Comparison of ENCODE assay signal across 24 mouse cellular contexts in the genomic region with DNA sequence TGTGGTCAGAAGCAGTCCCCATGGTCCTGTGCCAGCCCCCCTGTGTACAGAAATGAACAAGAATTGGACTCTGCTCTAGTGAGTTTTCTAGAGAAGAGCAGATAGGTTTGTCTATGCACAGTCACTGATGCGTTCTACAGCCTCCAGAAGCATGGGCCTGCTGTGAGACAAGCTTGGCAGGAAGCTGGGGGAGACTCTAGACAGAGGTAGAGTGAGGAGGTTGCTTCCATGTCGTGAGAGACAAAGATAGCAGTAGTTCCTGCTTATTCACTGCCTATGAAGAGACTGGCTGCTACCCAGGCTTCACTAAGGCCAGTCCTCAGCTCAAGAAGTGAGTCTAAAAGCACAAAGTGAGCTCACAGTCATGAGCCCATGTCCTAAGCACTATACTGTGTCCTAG. TPM values are rescaled to one million over a fixed set of nuclear protein-coding genes. Genes with fewer than 3 reads are reported as not detected.
DNase-seq lines count a peak whose midpoint lies in the region; ATAC-seq and TF ChIP-seq lines count a peak whose summit lies in the region.
"Had no signal": no experiment of that assay in that cellular context is flagged by ENCODE, and none has a peak within 500 bp of the region (broad histone marks: within the 10 kb centered on the region; RNA-seq: fewer than 3 reads in every experiment).

No protein-coding gene starts in this region.

- H3K79me2 ChIP-seq in MEL (ENCODE audit: control insufficient read depth, insufficient read depth, low read length, poor library complexity), result no peaks in the 10 kb centered on the region

- peak; percentile 66 to 69; a peak in 3 of 4 replicates for TF ChIP-seq EP300 in MEL (IDR thresholded peaks at IDR 0.05; ENCODE audit: low read depth in 1 of 2, low read length in 2 of 2)

- TF ChIP-seq CTCF in MEL (IDR thresholded peaks at IDR 0.05 in 2 of 3, conservative IDR thresholded peaks at IDR 0.05 in 1 of 3; ENCODE audit: control insufficient read depth in 1 of 3, insufficient read depth in 1 of 3, low read depth in 2 of 3, low read length in 3 of 3, poor library complexity in 1 of 3, severe bottlenecking in 1 of 3), result no peak

- H3K27me3 ChIP-seq in MEL (ENCODE audit: control insufficient read depth in 1 of 2, insufficient read depth in 2 of 2, low read length in 2 of 2), result no peaks in the 10 kb centered on the region
- no peaks in the 10 kb centered on the region for H3K27me3 ChIP-seq in neural tube, embryonic 15.5 days (replicated peaks)
- H3K27me3 ChIP-seq: embryonic facial prominence, embryonic 12.5 days; embryonic facial prominence, embryonic 15.5 days; heart, embryonic 13.5 days had no signal

- TF ChIP-seq POLR2A in MEL (IDR thresholded peaks at IDR 0.05; ENCODE audit: control insufficient read depth in 1 of 2, insufficient read depth in 1 of 2, low read depth in 1 of 2, low read length in 2 of 2, poor library complexity in 1 of 2), result 0 out of 4 replicates have a peak, but pooled peaks of 1 of the 2 experiments have one; percentile 26

- TF ChIP-seq RAD21 in MEL (IDR thresholded peaks at IDR 0.05; ENCODE audit: low read depth, low read length), result no peak

- H3K9ac ChIP-seq in MEL (ENCODE audit: control insufficient read depth, low read depth, low read length, poor library complexity, severe bottlenecking), result peak overlapping the region; percentile 50
- H3K9ac ChIP-seq in neural tube, embryonic 15.5 days (replicated peaks), result no peak overlapping the region
- H3K9ac ChIP-seq: embryonic facial prominence, embryonic 12.5 days; embryonic facial prominence, embryonic 15.5 days; forebrain, postnatal 0 days; heart, embryonic 13.5 days; hindbrain, embryonic 14.5 days had no signal

- H3K9me3 ChIP-seq in MEL (replicated peaks; ENCODE audit: insufficient read depth, low read length), result no peaks in the 10 kb centered on the region
- no peaks in the 10 kb centered on the region for H3K9me3 ChIP-seq in neural tube, embryonic 15.5 days (replicated peaks)
- H3K9me3 ChIP-seq: embryonic facial prominence, embryonic 12.5 days; embryonic facial prominence, embryonic 15.5 days; heart, embryonic 13.5 days had no signal

- H3K36me3 ChIP-seq in MEL (ENCODE audit: control insufficient read depth in 1 of 2, insufficient read depth in 2 of 2, low read length in 2 of 2), result peaks cover 0 to 60% of the 10 kb centered on the region in 2 experiments; a peak in 3 of 4 replicates
- H3K36me3 ChIP-seq in neural tube, embryonic 15.5 days, result peaks cover 88% of the 10 kb centered on the region

- H3K4me1 ChIP-seq in MEL (ENCODE audit: control insufficient read depth in 1 of 2, insufficient read depth in 2 of 2, low read length in 2 of 2), result peaks cover 38 to 63% of the 10 kb centered on the region in 2 experiments
- no peaks in the 10 kb centered on the region for H3K4me1 ChIP-seq in neural tube, embryonic 15.5 days
- H3K4me1 ChIP-seq: embryonic facial prominence, embryonic 12.5 days; embryonic facial prominence, embryonic 15.5 days had no signal

- WGBS in neural tube, embryonic 15.5 days, result 91% methylated on average over 2 of the region's 2 CpGs

- ATAC-seq in frontal cortex, adult (ENCODE audit: low TSS enrichment), result peak; percentile 92
- ATAC-seq in neural tube, embryonic 15.5 days (ENCODE audit: low FRiP score), result no peak
- ATAC-seq: forebrain, embryonic 14.5 days; forebrain, postnatal 0 days; hindbrain, postnatal 0 days; inflammation-experienced regulatory T-cells, adult 6 months had no signal

- no peak overlapping the region; a peak in 1 of 4 replicates for H3K4me3 ChIP-seq in MEL (ENCODE audit: control insufficient read depth in 1 of 2, insufficient read depth in 1 of 2, low read depth in 2 of 2, low read length in 2 of 2)
- no peak overlapping the region for H3K4me3 ChIP-seq in neural tube, embryonic 15.5 days (replicated peaks)
- H3K4me3 ChIP-seq: embryonic facial prominence, embryonic 12.5 days; embryonic facial prominence, embryonic 15.5 days; heart, embryonic 13.5 days had no signal

- peak overlapping the region; percentile 89 for H3K27ac ChIP-seq in MEL (ENCODE audit: control insufficient read depth, low read depth, low read length)
- H3K27ac ChIP-seq in neural tube, embryonic 15.5 days (replicated peaks), result no peak overlapping the region
- H3K27ac ChIP-seq: embryonic facial prominence, embryonic 12.5 days; embryonic facial prominence, embryonic 15.5 days; heart, embryonic 13.5 days; hindbrain, embryonic 14.5 days; hindbrain, postnatal 0 days had no signal

- no peak overlapping the region for H3K4me2 ChIP-seq in neural tube, embryonic 15.5 days
- H3K4me2 ChIP-seq: embryonic facial prominence, embryonic 12.5 days; embryonic facial prominence, embryonic 15.5 days; heart, embryonic 13.5 days; hindbrain, embryonic 14.5 days had no signal

- DNase-seq in frontal cortex, postnatal 10 days (ENCODE audit: low spot score in 2 of 2), result no peak
- DNase-seq in MEL (ENCODE audit: low read depth, low spot score), result peak; percentile 92
- DNase-seq in brain, adult 2 months (ENCODE audit: low read depth, low spot score), result peak; percentile 67
- DNase-seq in layer of hippocampus, postnatal 14 days (ENCODE audit: low spot score in 2 of 2), result no peak
- DNase-seq: adrenal gland, adult 2 months; adrenal gland, postnatal 14 days; cerebellum, adult 11 months; cerebellum, adult 2 months; cerebellum, adult 9-11 months; cerebellum, postnatal 25 days; forebrain, postnatal 0 days; gastrocnemius, postnatal 25 days; heart, adult 18-20 months; heart, postnatal 14 days; heart, postnatal 4 days had no signal

TF ChIP-seq in MEL, 35 proteins besides CTCF, POLR2A, EP300 and RAD21:
- TF ChIP-seq RCOR1 (IDR thresholded peaks at IDR 0.05; ENCODE audit: low read depth, low read length), result peak; percentile 14; the same call in 1 of the 2 replicates
- TF ChIP-seq ELF1 (IDR thresholded peaks at IDR 0.05; ENCODE audit: low read depth, low read length), result peak; percentile 70; the same call in 1 of the 2 replicates
- peak; percentile 76; the same call in 1 of the 2 replicates for TF ChIP-seq SIN3A (IDR thresholded peaks at IDR 0.05; ENCODE audit: low read length)
- no peak for TF ChIP-seq USF2 (IDR thresholded peaks at IDR 0.05; ENCODE audit: borderline replicate concordance in 1 of 2, insufficient read depth in 1 of 2, low read depth in 1 of 2, low read length in 2 of 2)
- TF ChIP-seq MXI1 (IDR thresholded peaks at IDR 0.05; ENCODE audit: low read depth, low read length), result peak; percentile 72
- TF ChIP-seq MYB (IDR thresholded peaks at IDR 0.05; ENCODE audit: low read depth, low read length), result no peak
- 0 out of 2 replicates have a peak, but pooled peaks have one; percentile 40 for TF ChIP-seq BHLHE40 (IDR thresholded peaks at IDR 0.05; ENCODE audit: borderline replicate concordance, low read depth, low read length)
- peak; percentile 74 for TF ChIP-seq GATA1 (IDR thresholded peaks at IDR 0.05; ENCODE audit: low read depth, low read length)
- peak; percentile 42 for TF ChIP-seq TAL1 (IDR thresholded peaks at IDR 0.05; ENCODE audit: low read length)
- TF ChIP-seq MAX (IDR thresholded peaks at IDR 0.05; ENCODE audit: low read length), result 0 out of 2 replicates have a peak, but pooled peaks have one; percentile 61
- TF ChIP-seq E2F4 (IDR thresholded peaks at IDR 0.05; ENCODE audit: borderline replicate concordance, low read depth, low read length), result no peak
- TF ChIP-seq POLR2AphosphoS2 (IDR thresholded peaks at IDR 0.05; ENCODE audit: low read length), result no peak
- TF ChIP-seq NELFE (IDR thresholded peaks at IDR 0.05; ENCODE audit: low read depth, low read length), result no peak
- TF ChIP-seq ETS1 (IDR thresholded peaks at IDR 0.05; ENCODE audit: low read depth, low read length), result peak; percentile 51
- TF ChIP-seq MYC (IDR thresholded peaks at IDR 0.05; ENCODE audit: low read depth, low read length), result peak; percentile 71; the same call in 1 of the 2 replicates
- peak; percentile 86 for TF ChIP-seq TBP (IDR thresholded peaks at IDR 0.05; ENCODE audit: low read depth, low read length)
- peak; percentile 58 for TF ChIP-seq TCF12 (IDR thresholded peaks at IDR 0.05; ENCODE audit: low read depth, low read length)
- no peak for TF ChIP-seq GABPA (IDR thresholded peaks at IDR 0.05; ENCODE audit: low read depth, low read length)
- TF ChIP-seq HCFC1 (IDR thresholded peaks at IDR 0.05; ENCODE audit: low read depth, low read length), result 0 out of 2 replicates have a peak, but pooled peaks have one; percentile 33

RNA-seq across cellular contexts. Expression of a gene that starts 30.1 kb away (rescaled TPM):
- 16.1 and 16.8 TPM in 2 replicates for total RNA-seq in MEL (2012; rRNA removed)
- 100 to 1,000 TPM in 1 of 2 experiments, 10 to 100 TPM in 1; 29.8 to 269 TPM for polyA plus RNA-seq in MEL (2012; ENCODE audit: insufficient read depth in 1 of 2, insufficient read length in 2 of 2, low read depth in 1 of 2, low replicate concordance in 2 of 2, missing spikeins in 1 of 2)
- 83.0 and 83.7 TPM in 2 replicates for polyA plus RNA-seq in neural tube, embryonic 15.5 days (2015; fragmentation: Nextera tagmentation; extraction: Ambion mirVana)
- 10 to 100 TPM; 93.0 to 93.3 TPM for total RNA-seq in layer of hippocampus, postnatal 14 days (2021)

RNA-seq across cellular contexts. Expression of a gene that starts 34.0 kb away (rescaled TPM):
- total RNA-seq in MEL (2012; rRNA removed), result 4.0 and 4.3 TPM in 2 replicates
- polyA plus RNA-seq in MEL (2012; ENCODE audit: insufficient read depth in 1 of 2, insufficient read length in 2 of 2, low read depth in 1 of 2, low replicate concordance in 2 of 2, missing spikeins in 1 of 2), result 10 to 100 TPM in 1 of 2 experiments, 1 to 10 TPM in 1; 9.8 to 47.3 TPM
- 37.2 and 38.0 TPM in 2 replicates for polyA plus RNA-seq in neural tube, embryonic 15.5 days (2015; fragmentation: Nextera tagmentation; extraction: Ambion mirVana)
- total RNA-seq in layer of hippocampus, postnatal 14 days (2021), result 10 to 100 TPM; 25.7 to 26.1 TPM

RNA-seq across cellular contexts. Expression of a gene that starts 50.0 kb away (rescaled TPM):
- 5.9 and 6.0 TPM in 2 replicates for total RNA-seq in MEL (2012; rRNA removed)
- polyA plus RNA-seq in MEL (2012; ENCODE audit: insufficient read depth in 1 of 2, insufficient read length in 2 of 2, low read depth in 1 of 2, low replicate concordance in 2 of 2, missing spikeins in 1 of 2), result 10 to 100 TPM in 1 of 2 experiments, not detected in 1; 34.4 TPM
- 4.4 and 8.9 TPM in 2 replicates for polyA plus RNA-seq in neural tube, embryonic 15.5 days (2015; fragmentation: Nextera tagmentation; extraction: Ambion mirVana)
- 1 to 10 TPM; 4.5 to 5.3 TPM for total RNA-seq in layer of hippocampus, postnatal 14 days (2021)

RNA-seq across cellular contexts. Expression of a gene that starts 50.1 kb away (rescaled TPM):
- total RNA-seq in MEL (2012; rRNA removed), result 20.2 and 20.5 TPM in 2 replicates
- 10 to 100 TPM in 1 of 2 experiments, not detected in 1; 28.7 TPM for polyA plus RNA-seq in MEL (2012; ENCODE audit: insufficient read depth in 1 of 2, insufficient read length in 2 of 2, low read depth in 1 of 2, low replicate concordance in 2 of 2, missing spikeins in 1 of 2)
- polyA plus RNA-seq in neural tube, embryonic 15.5 days (2015; fragmentation: Nextera tagmentation; extraction: Ambion mirVana), result 5.3 and 5.5 TPM in 2 replicates
- total RNA-seq in layer of hippocampus, postnatal 14 days (2021), result 10 to 100 TPM; 16.0 to 18.0 TPM

Comparison
In these comparisons a context has a peak if more than half of its experiments do, and no peak if none do; other contexts are left out.
1. DNase-seq: peak in MEL (single experiment) and brain, adult 2 months (single experiment); none in frontal cortex, postnatal 10 days (0 of 2) and layer of hippocampus, postnatal 14 days (0 of 2).